Mouse (Mus musculus) CH12.LX (cell line): Measurements from ENCODE around the gene Sf3a3.

Experiments
- EP300 ChIP-seq: IDR thresholded peaks from 2 replicates; pipeline ENCODE4 v1.6.1; 2011; ENCODE audit warnings: low read length, improper control_type of control experiment
- NELFE ChIP-seq: IDR thresholded peaks from 2 replicates; pipeline ENCODE4 v1.6.1; 2011; ENCODE audit warnings: low read depth, low read length, improper control_type of control experiment
- RCOR1 ChIP-seq: conservative IDR thresholded peaks from 2 replicates; pipeline ENCODE4 v1.6.1; 2012; ENCODE audit warnings: low read depth, mild to moderate bottlenecking, inconsistent platforms, low read length, improper control_type of control experiment
- USF1 ChIP-seq: IDR thresholded peaks from 2 replicates; pipeline ENCODE4 v1.6.1; 2014; ENCODE audit warnings: low read depth, mild to moderate bottlenecking, inconsistent platforms, low read length, improper control_type of control experiment

GRCm38 (mm10) chr4:124746577-124746976 is 32.0 kb downstream of the Sf3a3 start:
- TF ChIP-seq RCOR1: no peak
- no peak for TF ChIP-seq EP300
- TF ChIP-seq NELFE: no peak
- TF ChIP-seq USF1: no peak
